Mouse (Mus musculus): ENCODE results near the gene Mtmr4.

GRCm38 (mm10) chr11:87613972-87614371 is 22.0 kb downstream of the Mtmr4 start:
- TF ChIP-seq CTCF (IDR thresholded peaks at IDR 0.05; ENCODE audit: extremely low read depth, insufficient read depth, insufficient read length, insufficient replicate concordance) (no peak), POLR2A (IDR thresholded peaks at IDR 0.05; ENCODE audit: low read depth, low read length) (no peak)
